Mouse (Mus musculus): ENCODE results near the gene Mpnd.

- TF ChIP-seq CTCF (IDR thresholded peaks at IDR 0.05; ENCODE audit: control insufficient read depth, insufficient read depth, insufficient read length) (no peak), MYOG (IDR thresholded peaks at IDR 0.05; ENCODE audit: control insufficient read depth, extremely low read depth, insufficient read length) (no peak)
Observed at GRCm38 (mm10) chr17:56051369-56051768, 45.9 kb downstream of the Mpnd start.

Data from C2C12 (cell line).